Mouse (Mus musculus) neural tube, embryonic 11.5 days (tissue): Measurements from ENCODE around the gene Micall1. TPM values are rescaled to one million over a fixed set of nuclear protein-coding genes. Genes with fewer than 3 reads are reported as not detected.

Experiments used
- ATAC-seq: fragments of 200-750 bp; cut with Nextera tagmentation; 2 replicates; pipeline ENCODE4 v1.8.0; 2017; ENCODE audit warnings: moderate number of reproducible peaks, mild to moderate bottlenecking, moderate TSS enrichment, moderate library complexity; ENCODE audit not compliant: insufficient read depth, low FRiP score, low TSS enrichment
- DNase-seq: peaks from one replicate; pipeline ENCODE4 v3.0.0-alpha.2; 2015; ENCODE audit warnings: low spot score
- H3K27ac ChIP-seq: fragments of 300-500 bp; sonication (generic); 2 replicates; pipeline ENCODE4 v1.5.1; 2014; ENCODE audit warnings: low read depth, mild to moderate bottlenecking, low read length
- H3K27me3 ChIP-seq: fragments of 300-500 bp; sonication (generic); 2 replicates; pipeline ENCODE4 v1.6.1; 2014; ENCODE audit warnings: mild to moderate bottlenecking, low read length, mixed read lengths; ENCODE audit not compliant: control insufficient read depth, insufficient read depth
- H3K36me3 ChIP-seq: fragments of 300-500 bp; sonication (generic); 2 replicates; pipeline ENCODE4 v1.6.1; 2014; ENCODE audit warnings: mild to moderate bottlenecking, low read length, moderate library complexity, mixed read lengths; ENCODE audit not compliant: control insufficient read depth, insufficient read depth
- H3K4me1 ChIP-seq: fragments of 300-500 bp; sonication (generic); 2 replicates; pipeline ENCODE4 v1.6.1; 2014; ENCODE audit warnings: low read length, mixed read lengths; ENCODE audit not compliant: control insufficient read depth, insufficient read depth
- H3K4me2 ChIP-seq: fragments of 300-500 bp; sonication (generic); 2 replicates; pipeline ENCODE4 v1.6.1; 2014; ENCODE audit warnings: low read depth, mild to moderate bottlenecking, moderate library complexity
- H3K4me3 ChIP-seq: fragments of 300-500 bp; sonication (generic); 2 replicates; pipeline ENCODE4 v1.5.1; 2014; ENCODE audit warnings: low read depth, low read length
- H3K9ac ChIP-seq: fragments of 300-500 bp; sonication (generic); 2 replicates; pipeline ENCODE4 v1.6.1; 2014; ENCODE audit warnings: mild to moderate bottlenecking, low read length
- H3K9me3 ChIP-seq: fragments of 300-500 bp; sonication (generic); 2 replicates; pipeline ENCODE4 v1.6.1; 2016; ENCODE audit warnings: low read length; ENCODE audit not compliant: control insufficient read depth
- WGBS: fragments of 180-500 bp; shearing (Covaris S2); extraction: QIAGEN DNeasy Blood & Tissue Kit; methylation state at CpG from one replicate; pipeline ENCODE4 v1.1.7; 2014; 5-methylcytosine and 5-hydroxymethylcytosine counted together
- polyA plus RNA-seq: library from polyadenylated mRNA; unstranded; fragments of >200 nt; fragmentation: Nextera tagmentation; extraction: Ambion mirVana; gene quantifications from 2 replicates; pipeline ENCODE4 v1.2.1, GENCODE M21; 2014

Gene Micall1
- polyA plus RNA-seq, 1 experiment from 2014 or later: 6.8 TPM

DNA sequence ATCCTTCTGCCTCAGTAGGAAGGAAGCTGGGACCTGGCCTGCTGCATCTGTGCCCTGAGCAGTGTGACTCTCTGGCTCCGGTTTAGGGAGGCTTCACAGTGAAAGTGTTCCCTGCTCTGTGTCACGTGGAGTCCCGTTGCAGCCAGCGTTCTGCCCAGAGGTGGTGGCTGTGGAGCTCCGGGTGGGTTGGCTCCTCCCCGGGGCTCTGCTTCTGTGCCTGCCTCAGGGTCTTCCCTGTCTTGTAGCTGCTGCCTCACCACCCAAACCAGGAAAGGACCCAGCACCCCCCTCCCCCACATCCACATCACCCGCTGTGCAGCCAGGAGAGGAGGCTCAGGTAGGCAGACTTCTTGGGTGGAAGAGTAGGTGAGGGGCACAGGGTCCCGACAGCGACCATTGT lies 10.8 kb downstream of the Micall1 start:
- no peak for DNase-seq
- 86% methylated on average over 9 of the region's 9 CpGs for WGBS
- Histone ChIP-seq H3K27me3 (no peaks in the 10 kb centered on the region), H3K4me2 (no peak overlapping the region), H3K4me3 (no peak overlapping the region), H3K36me3 (peaks cover 4% of the 10 kb centered on the region), H3K4me1 (peaks cover 3% of the 10 kb centered on the region; the same call in 1 of the 2 replicates), H3K27ac (no peak overlapping the region), H3K9me3 (no peaks in the 10 kb centered on the region), H3K9ac (no peak overlapping the region)
- no peak for ATAC-seq

DNA sequence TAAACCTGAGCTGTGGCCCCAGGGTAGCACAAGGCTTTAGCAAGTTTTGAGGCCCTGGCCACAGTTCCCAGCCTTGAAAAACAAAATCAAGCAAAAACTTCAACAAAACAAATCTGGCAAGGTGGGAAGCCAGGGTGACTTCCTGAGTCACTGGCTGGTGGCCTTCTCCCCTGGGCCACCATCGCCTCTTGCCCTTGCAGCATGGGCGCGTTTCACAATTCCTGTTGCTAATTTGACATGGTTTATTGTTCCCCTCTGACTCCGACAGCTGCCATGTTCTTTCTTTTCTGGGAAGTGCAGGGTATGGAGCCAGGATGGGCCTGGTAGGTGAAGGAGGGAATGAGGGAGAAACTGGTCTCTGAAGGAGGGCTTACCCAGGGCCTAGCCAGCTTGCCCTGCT lies 13.4 kb downstream of the Micall1 start:
- Histone ChIP-seq H3K27ac (no peak overlapping the region), H3K9me3 (no peaks in the 10 kb centered on the region), H3K4me1 (peaks cover 3% of the 10 kb centered on the region; the same call in 1 of the 2 replicates), H3K4me3 (no peak overlapping the region), H3K36me3 (peaks cover 2% of the 10 kb centered on the region), H3K4me2 (no peak overlapping the region), H3K9ac (no peak overlapping the region), H3K27me3 (no peaks in the 10 kb centered on the region)
- no peak for DNase-seq
- WGBS: 58% methylated on average over 4 of the region's 4 CpGs
- no peak for ATAC-seq

DNA sequence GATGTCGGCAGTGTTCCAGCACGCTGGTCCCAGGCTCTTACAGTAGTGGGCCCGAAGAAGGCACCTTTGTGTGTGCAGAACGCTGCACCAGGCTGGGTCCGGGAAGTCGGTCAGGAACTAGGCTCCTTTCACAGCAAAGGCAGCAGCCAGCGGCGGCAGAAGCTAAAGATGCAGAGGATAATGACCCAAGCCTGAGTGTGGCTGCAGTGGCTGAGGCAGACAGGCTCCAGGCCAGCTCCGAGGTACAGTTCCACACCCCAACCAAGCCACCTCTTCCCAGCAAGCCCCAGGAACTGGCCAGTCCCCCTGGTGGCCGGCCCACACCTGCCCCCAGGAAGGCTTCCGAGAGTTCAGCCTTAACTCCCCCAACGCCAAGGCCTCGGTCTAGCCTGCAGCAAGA lies 13.8 kb downstream of the Micall1 start:
- Histone ChIP-seq H3K4me3 (no peak overlapping the region), H3K9ac (no peak overlapping the region), H3K9me3 (no peaks in the 10 kb centered on the region), H3K36me3 (peaks cover 7% of the 10 kb centered on the region), H3K27ac (no peak overlapping the region), H3K27me3 (no peaks in the 10 kb centered on the region), H3K4me1 (peaks cover 3% of the 10 kb centered on the region; the same call in 1 of the 2 replicates), H3K4me2 (no peak overlapping the region)
- 85% methylated on average over 13 of the region's 13 CpGs for WGBS
- ATAC-seq (no peak), DNase-seq (no peak)

DNA sequence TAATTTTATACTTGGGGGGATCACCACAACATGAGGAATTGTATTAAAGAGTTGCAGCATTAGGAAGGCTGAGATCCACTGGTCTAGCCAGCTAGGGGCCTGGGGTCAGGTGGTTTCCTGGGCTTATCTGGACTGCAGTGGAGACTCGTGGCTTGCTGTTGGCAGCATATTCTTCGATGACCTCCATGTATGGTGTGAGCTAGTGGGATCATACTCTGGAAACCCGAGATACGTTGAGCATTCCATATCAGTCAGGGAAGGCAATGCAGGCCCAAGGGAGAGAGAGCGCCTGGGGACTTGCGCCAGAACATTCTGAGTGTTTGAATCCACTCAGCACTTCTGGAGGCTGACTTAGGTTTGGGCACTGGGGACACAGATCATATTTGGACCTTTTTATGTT lies 15.1 kb downstream of the Micall1 start:
- H3K4me2 ChIP-seq: no peak overlapping the region
- no peak for ATAC-seq
- 91% methylated on average over 6 of the region's 6 CpGs for WGBS
- no peaks in the 10 kb centered on the region for H3K9me3 ChIP-seq
- peaks cover 3% of the 10 kb centered on the region; the same call in 1 of the 2 replicates for H3K4me1 ChIP-seq
- DNase-seq: no peak
- H3K4me3 ChIP-seq: no peak overlapping the region
- no peaks in the 10 kb centered on the region for H3K27me3 ChIP-seq
- no peak overlapping the region for H3K9ac ChIP-seq
- peaks cover 12% of the 10 kb centered on the region for H3K36me3 ChIP-seq
- H3K27ac ChIP-seq: no peak overlapping the region

DNA sequence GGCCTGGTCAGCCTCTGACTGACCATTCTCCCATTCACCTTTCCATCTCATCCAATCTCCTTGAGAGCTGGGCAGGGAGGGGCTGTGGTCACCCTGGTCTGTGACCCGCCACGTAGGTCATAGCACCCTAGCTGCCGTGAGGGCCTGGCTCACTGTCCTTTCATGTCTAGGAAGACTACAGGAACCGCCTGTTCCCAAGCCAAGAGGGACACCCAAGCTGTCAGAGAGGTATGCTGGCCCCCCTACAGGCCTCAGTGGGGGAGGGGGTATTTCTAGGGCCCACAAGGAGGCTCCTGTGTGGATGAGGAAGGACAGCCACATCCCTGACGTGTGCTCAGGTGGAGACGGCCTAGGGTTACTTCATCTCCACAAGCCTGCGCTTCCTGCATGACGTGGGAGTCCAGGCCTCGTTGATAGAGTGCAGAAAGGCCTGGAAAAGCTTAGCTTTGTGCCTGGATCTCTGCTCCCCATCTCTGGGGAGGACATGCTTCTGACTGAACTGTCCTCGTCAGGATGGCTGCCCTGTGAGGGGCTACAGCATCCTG lies 15.7 kb downstream of the Micall1 start:
- Histone ChIP-seq H3K4me1 (peaks cover 3% of the 10 kb centered on the region; the same call in 1 of the 2 replicates), H3K27me3 (no peaks in the 10 kb centered on the region), H3K36me3 (peaks cover 12% of the 10 kb centered on the region), H3K4me3 (no peak overlapping the region), H3K9ac (no peak overlapping the region), H3K9me3 (no peaks in the 10 kb centered on the region), H3K4me2 (no peak overlapping the region), H3K27ac (no peak overlapping the region)
- 85% methylated on average over 10 of the region's 10 CpGs for WGBS
- DNase-seq: no peak
- no peak for ATAC-seq

DNA sequence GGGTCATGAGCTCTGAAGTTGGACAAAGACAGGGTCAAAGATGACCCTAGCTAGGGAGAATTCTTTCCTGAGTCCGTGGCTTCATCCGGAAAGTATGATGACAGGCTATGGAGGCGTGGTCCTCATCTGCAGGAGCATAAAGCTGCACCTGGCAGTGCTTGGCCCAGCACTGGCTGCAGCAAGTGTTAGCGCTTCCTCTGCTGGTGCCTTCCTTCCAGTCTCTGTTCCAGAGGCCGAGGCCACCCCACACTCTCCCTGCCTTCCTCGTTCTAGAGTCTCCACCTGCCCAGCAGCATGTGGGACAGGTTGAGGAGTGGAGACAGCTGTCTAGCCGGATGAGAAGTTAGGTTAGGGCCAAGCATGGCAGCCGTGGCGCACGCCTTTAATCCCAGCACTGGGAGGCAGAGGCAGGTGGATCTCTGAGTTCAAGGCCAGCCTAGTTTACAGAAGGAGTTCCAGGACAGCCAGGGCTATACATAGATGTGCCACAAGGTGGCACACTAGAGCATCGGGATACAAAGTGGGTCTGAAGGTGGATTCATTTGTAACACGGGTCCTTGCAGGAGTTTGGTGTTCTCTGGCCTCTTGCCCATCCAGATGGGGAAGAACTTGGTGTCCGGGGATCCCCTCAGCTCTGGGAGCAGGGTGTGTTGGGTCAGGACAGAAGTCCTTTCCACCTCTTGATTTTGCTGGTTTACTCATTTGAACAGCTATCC lies 17.7 kb downstream of the Micall1 start:
- no peaks in the 10 kb centered on the region for H3K9me3 ChIP-seq
- peaks cover 3% of the 10 kb centered on the region; the same call in 1 of the 2 replicates for H3K4me1 ChIP-seq
- DNase-seq (peak; percentile 48), ATAC-seq (no peak)
- no peaks in the 10 kb centered on the region for H3K27me3 ChIP-seq
- WGBS: 82% methylated on average over 13 of the region's 13 CpGs
- no peak overlapping the region for H3K9ac ChIP-seq
- H3K4me3 ChIP-seq: no peak overlapping the region
- no peak overlapping the region for H3K4me2 ChIP-seq
- peaks cover 14% of the 10 kb centered on the region for H3K36me3 ChIP-seq
- H3K27ac ChIP-seq: no peak overlapping the region

DNA sequence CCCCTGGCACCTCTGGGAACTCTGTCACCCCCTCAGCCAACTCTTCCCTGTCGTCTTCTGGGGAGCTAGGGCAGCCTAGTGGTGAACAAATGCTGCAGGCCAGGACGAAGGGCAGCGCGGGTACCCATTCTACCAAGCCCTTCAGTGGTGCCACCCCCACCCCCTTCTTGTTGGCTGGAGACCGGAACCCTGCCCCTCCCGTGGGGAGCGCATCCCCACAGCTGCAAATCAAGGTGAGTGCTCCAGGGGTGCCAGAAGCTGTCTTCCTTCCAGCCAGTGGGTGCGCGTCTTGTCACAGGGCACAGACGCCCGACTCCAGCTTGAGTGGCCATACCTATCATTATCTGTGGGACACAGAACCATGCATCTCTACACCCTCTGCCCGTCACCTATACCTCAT lies 18.4 kb downstream of the Micall1 start:
- ATAC-seq (no peak), DNase-seq (no peak)
- H3K4me3 ChIP-seq: no peak overlapping the region
- H3K4me1 ChIP-seq: peaks cover 3% of the 10 kb centered on the region; the same call in 1 of the 2 replicates
- no peak overlapping the region for H3K27ac ChIP-seq
- H3K36me3 ChIP-seq: peaks cover 14% of the 10 kb centered on the region
- no peaks in the 10 kb centered on the region for H3K9me3 ChIP-seq
- no peaks in the 10 kb centered on the region for H3K27me3 ChIP-seq
- H3K4me2 ChIP-seq: no peak overlapping the region
- H3K9ac ChIP-seq: no peak overlapping the region
- WGBS: 94% methylated on average over 12 of the region's 12 CpGs

DNA sequence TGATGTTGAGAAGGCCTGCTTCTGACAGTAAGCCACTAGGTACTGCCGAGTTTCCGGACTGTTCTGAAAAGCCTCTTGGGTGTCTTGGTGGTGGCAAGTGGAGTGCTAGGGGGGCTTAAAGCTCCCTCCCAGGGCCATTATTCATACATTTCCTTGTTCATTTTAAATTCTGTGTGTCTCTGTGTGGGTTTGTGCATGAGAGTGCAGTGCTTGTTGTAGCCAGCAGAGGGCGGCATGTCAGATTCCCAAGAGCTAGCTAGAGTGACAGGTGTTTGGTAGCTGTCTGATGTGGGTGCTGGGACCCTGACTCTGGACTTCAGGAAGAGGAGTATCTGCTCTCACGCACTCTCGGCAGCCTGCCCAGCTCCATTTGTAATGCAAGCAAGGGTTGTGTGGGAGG lies 19.5 kb downstream of the Micall1 start:
- Histone ChIP-seq H3K4me2 (no peak overlapping the region), H3K9ac (no peak overlapping the region), H3K27ac (no peak overlapping the region), H3K27me3 (no peaks in the 10 kb centered on the region), H3K4me3 (no peak overlapping the region), H3K9me3 (no peaks in the 10 kb centered on the region), H3K36me3 (peaks cover 14% of the 10 kb centered on the region), H3K4me1 (no peaks in the 10 kb centered on the region)
- no peak for DNase-seq
- 97% methylated on average over 5 of the region's 5 CpGs for WGBS
- no peak for ATAC-seq

DNA sequence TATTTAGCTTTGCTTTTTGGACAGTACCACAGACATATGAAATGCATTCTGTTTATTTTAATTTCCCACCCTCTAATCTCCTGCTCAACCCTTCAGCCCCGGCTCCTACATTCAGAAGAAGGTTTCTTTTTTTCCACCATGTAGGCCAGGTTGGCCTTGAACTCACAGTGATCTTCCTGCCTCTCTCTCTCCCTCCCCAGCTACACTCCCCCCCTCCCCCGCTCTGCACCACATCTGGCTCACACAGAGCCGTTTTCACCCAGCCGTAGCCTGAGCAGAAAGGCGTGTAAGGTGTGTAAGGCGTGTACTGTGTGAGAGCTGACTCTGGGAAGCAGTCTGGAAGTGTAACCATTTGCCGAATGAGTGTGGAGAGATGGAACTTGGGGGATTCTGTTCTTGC lies 20.6 kb downstream of the Micall1 start:
- Histone ChIP-seq H3K4me3 (no peak overlapping the region), H3K27me3 (no peaks in the 10 kb centered on the region), H3K4me2 (no peak overlapping the region), H3K9me3 (no peaks in the 10 kb centered on the region), H3K9ac (no peak overlapping the region), H3K36me3 (peaks cover 14% of the 10 kb centered on the region), H3K27ac (no peak overlapping the region), H3K4me1 (no peaks in the 10 kb centered on the region)
- WGBS: 80% methylated on average over 7 of the region's 7 CpGs
- ATAC-seq (no peak), DNase-seq (no peak)
